Mouse (Mus musculus) urinary bladder, postnatal 14 days (tissue): ENCODE results near the gene Pbx4.
A peak's percentile ranks its signal among the peaks of the same experiment; 100 is the strongest.

Experiments used
- DNase-seq: peaks from one replicate; pipeline ENCODE4 v3.0.0; 2021; ENCODE audit warnings: low spot score

Pbx4 gene

DNA sequence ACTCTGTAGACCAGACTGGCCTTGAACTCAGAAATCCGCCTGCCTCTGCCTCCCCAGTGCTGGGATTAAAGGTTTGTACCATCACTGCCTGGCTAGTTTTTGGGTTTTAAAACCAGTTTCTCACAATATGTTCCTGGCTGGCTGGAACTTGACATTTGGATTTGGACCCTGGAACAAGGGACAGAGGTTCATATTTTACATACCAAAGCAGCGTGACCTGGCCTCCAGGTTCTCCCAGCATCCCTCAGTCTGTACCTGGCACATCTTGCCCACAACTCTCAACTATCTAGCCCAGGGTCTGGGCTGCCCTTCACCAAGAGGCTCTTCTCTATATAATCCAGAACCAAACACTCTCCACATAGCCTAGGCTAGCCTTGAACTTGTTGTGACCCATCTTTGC, 67.6 kb downstream of the Pbx4 start:
- no peak for DNase-seq

DNA sequence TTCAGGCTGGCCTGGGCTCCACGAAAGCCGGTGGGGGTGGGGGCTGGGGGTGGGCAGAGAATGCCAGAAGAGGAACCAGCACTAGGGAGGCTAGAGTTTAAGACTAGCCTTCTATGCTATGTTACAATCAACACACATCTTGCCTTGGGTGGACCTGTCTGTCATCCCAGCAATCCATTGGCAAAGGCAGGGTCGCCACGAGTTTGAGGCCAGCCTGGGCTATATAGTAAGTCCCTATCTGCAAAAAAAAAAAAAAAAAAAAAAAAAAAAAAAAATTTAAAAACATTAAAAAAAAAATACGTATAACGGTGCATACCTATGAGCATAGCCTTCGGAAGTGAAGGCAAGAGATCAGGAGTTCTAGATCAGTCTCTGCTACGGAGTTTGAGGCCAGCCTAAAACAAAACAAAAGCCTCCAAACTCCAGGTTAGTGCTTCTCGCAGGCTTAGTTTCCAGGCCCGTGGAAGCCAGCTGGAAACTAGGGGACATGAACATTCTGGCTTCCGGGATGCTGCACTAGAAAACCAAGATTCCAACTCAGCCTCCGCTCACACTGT, 68.7 kb downstream of the Pbx4 start:
- DNase-seq, result no peak

DNA sequence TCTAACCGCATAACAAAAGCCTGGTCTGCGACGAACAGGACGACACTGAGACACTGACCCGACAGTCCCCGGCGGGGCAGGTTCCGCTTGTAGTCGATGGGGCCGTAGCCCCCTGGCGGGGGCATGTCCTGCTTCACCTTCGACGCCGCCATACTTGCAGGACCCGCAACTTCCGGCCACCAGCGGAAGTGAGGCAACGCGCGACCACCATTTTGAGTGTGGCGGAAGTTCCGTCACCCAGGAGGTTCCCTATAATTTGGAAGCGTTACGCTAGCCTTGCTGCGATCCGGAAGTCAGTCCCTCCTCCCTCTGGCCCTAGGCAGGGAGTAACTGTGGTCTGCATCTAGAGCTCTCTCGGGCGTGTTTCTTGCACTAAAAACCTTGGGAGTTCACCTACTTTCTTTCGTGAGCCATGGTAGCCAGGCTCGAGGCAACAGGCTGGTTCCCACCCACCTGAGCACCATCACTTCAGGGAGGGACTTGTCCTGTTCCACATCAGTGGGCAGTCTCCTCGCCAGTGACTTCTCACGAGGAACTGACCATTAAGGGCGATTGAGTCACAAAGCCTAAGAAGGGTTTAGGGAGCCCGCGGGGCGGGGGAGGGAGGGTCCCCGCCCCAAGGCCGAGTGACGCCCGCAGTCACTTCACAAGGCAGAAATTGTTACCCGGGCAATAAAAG, 69.3 kb downstream of the Pbx4 start:
- peak; percentile 98 for DNase-seq

GRCm38 (mm10) chr8:69902163-69903062, 70.1 kb downstream of the Pbx4 start, which contains the start of the genes Tssk6, Ndufa13 and Yjefn3:
Tssk6 (plus strand) TSS chr8:69902184.
Ndufa13 (minus strand) TSS chr8:69902558.
Yjefn3 (minus strand) TSS chr8:69902712.
- DNase-seq, result no peak

- peak; percentile 99 for DNase-seq
These were observed 70.8 kb downstream of the Pbx4 start for GRCm38 (mm10) chr8:69903063-69903542.

GRCm38 (mm10) chr8:69904096-69904495, 71.8 kb downstream of the Pbx4 start:
- no peak for DNase-seq

- no peak for DNase-seq
These were observed 74.0 kb downstream of the Pbx4 start for GRCm38 (mm10) chr8:69906260-69906659.

GRCm38 (mm10) chr8:69907106-69907505, 74.8 kb downstream of the Pbx4 start:
- no peak for DNase-seq

- DNase-seq, result no peak
These were observed 79.6 kb downstream of the Pbx4 start for GRCm38 (mm10) chr8:69911917-69912316.

- no peak for DNase-seq
These were observed 80.3 kb downstream of the Pbx4 start for GRCm38 (mm10) chr8:69912478-69913074.

DNA sequence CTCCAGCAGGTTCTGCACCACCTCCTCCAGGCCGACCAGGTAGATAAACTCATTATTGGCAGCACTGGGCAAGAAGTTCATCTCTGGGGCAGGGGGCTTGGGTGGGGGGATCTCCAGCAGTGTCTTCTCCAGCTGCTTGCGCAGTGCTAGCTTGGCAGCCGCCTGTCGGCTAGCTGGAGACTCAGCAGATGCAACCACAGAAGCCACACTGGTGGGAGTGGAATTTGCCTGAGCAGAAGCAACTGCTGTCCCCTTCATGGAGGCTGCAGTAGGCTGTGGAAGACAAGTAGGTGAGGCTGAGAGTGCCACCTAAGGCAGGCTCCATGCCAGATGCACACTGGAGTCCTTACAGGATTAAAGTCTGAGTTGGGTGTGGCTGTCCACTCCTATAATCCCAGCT, 82.2 kb downstream of the Pbx4 start:
- no peak for DNase-seq

DNA sequence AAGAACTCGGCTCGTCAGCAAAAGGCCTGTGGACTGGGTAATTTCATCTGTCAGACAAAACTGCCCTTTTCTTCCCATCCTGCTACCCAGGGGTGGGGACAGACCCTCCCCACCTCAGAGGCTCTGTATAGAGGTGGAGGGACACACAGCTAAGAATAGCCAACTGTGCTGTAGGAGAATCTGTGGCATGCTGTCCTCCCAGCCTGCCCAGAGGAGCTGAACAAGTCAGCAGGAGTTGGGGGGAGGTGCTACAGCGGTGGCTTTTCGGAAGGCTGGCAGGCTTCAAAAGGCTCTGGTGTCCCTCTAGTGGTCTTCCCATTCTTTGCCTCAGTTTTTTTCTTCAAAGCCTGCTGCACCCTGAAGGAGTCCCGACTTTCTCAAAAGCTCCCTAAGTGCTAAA, 83.5 kb downstream of the Pbx4 start:
- DNase-seq, result no peak

DNA sequence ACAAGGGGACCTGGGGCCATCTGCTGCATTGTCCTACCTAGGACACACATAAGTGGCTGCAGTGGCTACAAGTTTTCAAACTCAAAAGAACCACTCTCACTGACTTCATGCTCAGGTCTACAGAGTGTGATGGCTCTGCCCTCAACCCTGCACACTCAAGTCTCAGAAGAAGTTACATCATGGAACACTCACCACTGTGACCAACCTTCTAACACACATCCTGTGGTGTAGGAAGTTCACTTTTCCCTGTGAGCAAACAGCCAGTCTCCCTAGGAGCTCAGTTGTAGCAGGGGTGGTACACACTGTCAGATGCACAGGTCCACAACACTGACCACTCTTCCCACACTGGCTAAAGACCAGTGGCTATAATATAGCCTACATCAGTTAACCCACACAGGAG, 86.2 kb downstream of the Pbx4 start:
- DNase-seq, result no peak

DNA sequence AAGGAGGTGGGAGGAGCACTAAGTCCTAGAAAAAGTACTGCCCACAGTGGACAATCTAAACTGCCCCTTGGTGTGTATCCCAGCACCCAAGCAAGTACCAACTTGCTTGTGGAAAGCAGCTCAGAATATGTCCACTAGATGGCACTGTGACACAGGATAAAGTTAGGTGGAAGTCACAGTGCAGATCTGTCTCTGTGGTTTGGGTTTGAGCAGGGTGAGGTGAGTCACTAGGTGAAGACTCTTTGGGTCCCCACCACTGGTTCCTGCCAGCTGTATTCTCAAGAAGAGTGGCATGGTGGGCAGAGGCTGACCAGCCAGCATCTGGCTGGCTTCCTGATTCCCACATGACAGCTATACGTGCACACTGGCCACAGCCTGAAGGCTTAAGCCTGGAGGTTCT, 86.7 kb downstream of the Pbx4 start:
- peak; percentile 80 for DNase-seq

GRCm38 (mm10) chr8:69919876-69920662, 87.8 kb downstream of the Pbx4 start:
- peak; percentile 60 for DNase-seq

GRCm38 (mm10) chr8:69921141-69921540, 88.8 kb downstream of the Pbx4 start:
- no peak for DNase-seq
